Mouse (Mus musculus) splenic B cell, adult 2 months (primary cell): ENCODE data around the gene Nrxn1.
A peak's percentile ranks its signal among the peaks of the same experiment; 100 is the strongest.
"Not testable (repeated sequence)": the region's sequence is repeated elsewhere in the genome, so short reads cannot be mapped to it uniquely, and the experiment has no call there.

Experiments
- DNase-seq: peaks from one replicate; pipeline ENCODE4 v3.0.0-alpha.2; 2011; ENCODE audit warnings: low read depth, low spot score
- H3K27me3 ChIP-seq: 2 replicates; pipeline ENCODE4 v1.6.1; 2012; ENCODE audit warnings: mild to moderate bottlenecking, low read length, moderate library complexity, mixed read lengths; ENCODE audit not compliant: control insufficient read depth, poor library complexity, insufficient read depth, severe bottlenecking
- H3K36me3 ChIP-seq: 2 replicates; pipeline ENCODE4 v1.6.1; 2012; ENCODE audit warnings: mild to moderate bottlenecking, low read length, moderate library complexity, mixed read lengths; ENCODE audit not compliant: control insufficient read depth, poor library complexity, insufficient read depth, severe bottlenecking

Nrxn1 gene

GRCm38 (mm10) chr17:90546806-90547205 lies 546.1 kb downstream of the Nrxn1 start:
- Histone ChIP-seq H3K36me3 (no peaks in the 10 kb centered on the region), H3K27me3 (no peaks in the 10 kb centered on the region)
- no peak for DNase-seq

GRCm38 (mm10) chr17:90544639-90545259 lies 548.1 kb downstream of the Nrxn1 start:
- Histone ChIP-seq H3K36me3 (no peaks in the 10 kb centered on the region), H3K27me3 (no peaks in the 10 kb centered on the region)
- no peak for DNase-seq

- H3K27me3 ChIP-seq = no peaks in the 10 kb centered on the region
- DNase-seq = no peak
- H3K36me3 ChIP-seq = no peaks in the 10 kb centered on the region
Measured at GRCm38 (mm10) chr17:90543986-90544638, 548.8 kb downstream of the Nrxn1 start.

- H3K27me3 ChIP-seq = no peaks in the 10 kb centered on the region
- H3K36me3 ChIP-seq = no peaks in the 10 kb centered on the region
- no peak for DNase-seq
Measured at GRCm38 (mm10) chr17:90531443-90531842, 561.4 kb downstream of the Nrxn1 start.

GRCm38 (mm10) chr17:90506026-90506425 lies 586.8 kb downstream of the Nrxn1 start:
- H3K36me3 ChIP-seq = no peaks in the 10 kb centered on the region
- no peaks in the 10 kb centered on the region for H3K27me3 ChIP-seq
- no peak for DNase-seq

GRCm38 (mm10) chr17:90503999-90504398 lies 588.9 kb downstream of the Nrxn1 start:
- H3K36me3 ChIP-seq, H3K27me3 ChIP-seq, DNase-seq: not testable (repeated sequence)

GRCm38 (mm10) chr17:90501023-90501675 lies 591.7 kb downstream of the Nrxn1 start:
- peak; percentile 49 for DNase-seq
- H3K36me3 ChIP-seq = no peaks in the 10 kb centered on the region
- H3K27me3 ChIP-seq = no peaks in the 10 kb centered on the region

GRCm38 (mm10) chr17:90479531-90480250 lies 613.2 kb downstream of the Nrxn1 start:
- no peaks in the 10 kb centered on the region for H3K36me3 ChIP-seq
- no peaks in the 10 kb centered on the region for H3K27me3 ChIP-seq
- no peak for DNase-seq

- Histone ChIP-seq H3K27me3 (no peaks in the 10 kb centered on the region; the same call in 1 of the 2 replicates), H3K36me3 (no peaks in the 10 kb centered on the region)
- peak; percentile 10 for DNase-seq
Measured at GRCm38 (mm10) chr17:90456748-90457147, 636.1 kb downstream of the Nrxn1 start.

- H3K27me3 ChIP-seq = no peaks in the 10 kb centered on the region; the same call in 1 of the 2 replicates
- peak; percentile 15 for DNase-seq
- no peaks in the 10 kb centered on the region for H3K36me3 ChIP-seq
Measured at GRCm38 (mm10) chr17:90455904-90456303, 637.0 kb downstream of the Nrxn1 start.

GRCm38 (mm10) chr17:90455409-90455775 lies 637.5 kb downstream of the Nrxn1 start:
- Histone ChIP-seq H3K27me3 (no peaks in the 10 kb centered on the region; the same call in 1 of the 2 replicates), H3K36me3 (no peaks in the 10 kb centered on the region)
- peak; percentile 4 for DNase-seq

- Histone ChIP-seq H3K36me3 (no peaks in the 10 kb centered on the region), H3K27me3 (no peaks in the 10 kb centered on the region; the same call in 1 of the 2 replicates)
- DNase-seq = peak; percentile 2
Measured at GRCm38 (mm10) chr17:90454738-90455408, 638.0 kb downstream of the Nrxn1 start.

GRCm38 (mm10) chr17:90454356-90454737 lies 638.5 kb downstream of the Nrxn1 start:
- peak; percentile 2 for DNase-seq
- no peaks in the 10 kb centered on the region for H3K27me3 ChIP-seq
- no peaks in the 10 kb centered on the region for H3K36me3 ChIP-seq

- DNase-seq = no peak
- H3K27me3 ChIP-seq = no peaks in the 10 kb centered on the region
Measured at GRCm38 (mm10) chr17:90453280-90453679, 639.6 kb downstream of the Nrxn1 start.

More at GRCm38 (mm10) chr17:90453280-90453679, 639.6 kb downstream of the Nrxn1 start:
- no peaks in the 10 kb centered on the region for H3K36me3 ChIP-seq
